Mouse (Mus musculus) urinary bladder, adult 2 months (tissue): ENCODE data around the gene 6030445D17Rik. TPM values are rescaled to one million over a fixed set of nuclear protein-coding genes. Genes with fewer than 3 reads are reported as not detected.
A peak's percentile ranks its signal among the peaks of the same experiment; 100 is the strongest.

Experiments
- DNase-seq: peaks from one replicate; pipeline ENCODE4 v3.0.0; 2022; ENCODE audit warnings: low spot score
- polyA plus RNA-seq: library from polyadenylated mRNA; depleted of rRNA; stranded (reverse); fragments of >200 nt; gene quantifications from 2 replicates; pipeline ENCODE4 v1.2.3, GENCODE M21; 2012; rRNA removed

The 6030445D17Rik gene
- polyA plus RNA-seq, 1 experiment: 1.4 TPM

DNA sequence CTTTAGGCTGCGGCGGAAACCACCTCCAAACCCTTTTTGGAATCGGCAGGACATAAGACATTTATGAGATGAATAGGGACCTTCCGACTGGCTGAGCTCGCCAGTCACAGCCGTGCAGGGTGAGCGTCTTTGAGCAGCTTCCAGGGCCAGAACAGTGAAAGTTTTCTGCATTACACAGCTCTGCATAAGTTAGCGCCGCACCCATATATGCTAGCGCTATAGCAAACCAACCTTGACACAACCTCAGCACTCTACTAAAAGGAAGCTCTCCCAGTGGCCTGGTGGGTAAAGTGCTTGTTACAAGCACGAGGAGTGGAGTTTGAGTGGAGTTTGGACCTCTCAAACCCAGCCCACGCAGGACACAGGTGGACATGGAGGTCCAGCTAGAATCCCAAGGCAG, 2.8 kb upstream of the 6030445D17Rik start:
- no peak for DNase-seq

DNA sequence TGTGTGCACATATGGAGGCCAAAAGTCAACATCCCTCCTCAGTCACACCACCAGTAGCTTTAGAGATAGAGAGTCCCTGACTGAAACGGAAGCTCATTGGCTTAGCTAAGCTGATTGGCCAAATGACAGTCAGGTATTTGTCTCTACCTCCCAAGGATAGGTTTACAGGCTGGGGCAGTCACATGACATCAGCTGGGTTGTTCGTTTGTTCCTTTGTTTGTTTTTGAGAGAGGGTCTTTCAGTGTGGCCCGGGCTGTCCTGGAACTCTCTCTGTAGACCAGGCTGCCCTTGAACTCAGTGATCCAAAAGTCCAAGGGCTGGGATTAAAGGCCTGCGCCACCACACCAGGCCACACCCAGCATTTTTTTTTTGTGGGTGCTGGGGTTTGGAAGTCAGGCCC, 844 bp upstream of the 6030445D17Rik start:
- DNase-seq: no peak

DNA sequence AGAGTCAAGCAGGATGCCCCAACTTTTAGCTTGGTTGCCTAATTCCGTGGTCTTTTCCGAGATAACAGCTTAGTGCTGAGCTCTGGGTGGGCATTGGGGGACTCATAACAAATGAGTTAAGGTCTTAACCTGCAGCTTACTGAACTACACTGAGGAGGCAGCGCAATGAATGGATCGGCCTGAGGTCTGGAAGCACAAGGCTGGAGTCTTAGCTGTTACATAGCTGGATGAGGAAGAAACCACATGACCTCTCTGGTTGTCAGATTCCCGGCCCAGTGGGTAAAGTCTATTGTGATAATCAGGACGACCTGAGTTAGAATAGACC, 327 bp upstream of the 6030445D17Rik start:
- no peak for DNase-seq

DNA sequence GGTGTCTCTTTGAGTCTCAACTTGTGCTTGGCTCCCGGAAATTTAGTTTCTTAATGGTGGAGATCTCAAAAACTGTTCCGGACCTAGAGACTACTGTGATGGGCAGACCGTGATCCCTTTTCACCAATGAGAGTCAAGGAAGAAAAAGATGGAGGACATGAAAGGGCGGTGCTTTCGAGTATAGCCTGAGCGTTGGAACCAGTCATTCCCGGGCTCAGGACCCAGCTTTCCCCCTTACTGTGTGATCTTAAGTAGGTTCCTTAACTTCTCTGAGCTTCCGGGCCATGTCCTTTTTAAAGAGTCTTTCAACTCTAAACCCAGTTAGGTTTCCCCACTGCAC, 759 bp downstream of the 6030445D17Rik start:
- no peak for DNase-seq

DNA sequence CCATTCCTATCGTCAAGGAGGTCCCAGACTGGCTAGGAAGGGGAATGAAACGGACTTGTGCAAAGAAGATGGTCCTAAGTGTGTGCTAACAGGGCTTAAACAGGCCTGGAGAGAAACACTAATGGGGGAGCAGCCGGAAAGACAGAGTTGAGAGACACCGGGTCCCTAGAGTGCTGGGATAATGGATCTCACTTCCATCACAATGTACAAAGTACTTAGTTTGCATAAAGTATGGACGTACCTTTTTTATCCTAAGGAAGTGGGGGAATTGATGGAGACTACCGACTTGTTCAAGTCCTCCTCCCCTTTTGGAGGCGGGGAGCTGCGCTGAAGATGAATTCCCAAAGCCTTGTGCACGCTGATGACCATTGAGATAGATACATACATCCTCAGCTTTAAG, 1.4 kb downstream of the 6030445D17Rik start:
- DNase-seq: no peak

DNA sequence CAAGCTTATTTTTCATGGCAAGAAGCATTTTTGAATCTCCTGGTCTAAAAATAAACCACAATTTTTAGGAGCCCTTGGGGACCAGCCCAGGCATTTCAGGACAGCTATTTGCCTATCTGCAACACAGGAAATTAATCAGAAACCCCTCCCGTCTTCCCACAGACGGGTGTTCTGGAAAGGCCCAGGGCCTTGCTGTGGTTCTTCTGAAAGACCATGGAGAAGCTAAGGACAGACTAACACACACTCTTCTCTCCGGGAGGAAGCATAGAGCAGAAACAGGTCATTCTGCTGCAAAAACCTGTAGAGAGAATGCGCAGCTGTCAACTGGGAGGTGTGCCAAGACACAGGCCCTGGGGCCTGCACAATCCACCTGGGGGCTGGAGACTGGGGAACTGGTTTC, 4.2 kb downstream of the 6030445D17Rik start:
- DNase-seq: no peak

DNA sequence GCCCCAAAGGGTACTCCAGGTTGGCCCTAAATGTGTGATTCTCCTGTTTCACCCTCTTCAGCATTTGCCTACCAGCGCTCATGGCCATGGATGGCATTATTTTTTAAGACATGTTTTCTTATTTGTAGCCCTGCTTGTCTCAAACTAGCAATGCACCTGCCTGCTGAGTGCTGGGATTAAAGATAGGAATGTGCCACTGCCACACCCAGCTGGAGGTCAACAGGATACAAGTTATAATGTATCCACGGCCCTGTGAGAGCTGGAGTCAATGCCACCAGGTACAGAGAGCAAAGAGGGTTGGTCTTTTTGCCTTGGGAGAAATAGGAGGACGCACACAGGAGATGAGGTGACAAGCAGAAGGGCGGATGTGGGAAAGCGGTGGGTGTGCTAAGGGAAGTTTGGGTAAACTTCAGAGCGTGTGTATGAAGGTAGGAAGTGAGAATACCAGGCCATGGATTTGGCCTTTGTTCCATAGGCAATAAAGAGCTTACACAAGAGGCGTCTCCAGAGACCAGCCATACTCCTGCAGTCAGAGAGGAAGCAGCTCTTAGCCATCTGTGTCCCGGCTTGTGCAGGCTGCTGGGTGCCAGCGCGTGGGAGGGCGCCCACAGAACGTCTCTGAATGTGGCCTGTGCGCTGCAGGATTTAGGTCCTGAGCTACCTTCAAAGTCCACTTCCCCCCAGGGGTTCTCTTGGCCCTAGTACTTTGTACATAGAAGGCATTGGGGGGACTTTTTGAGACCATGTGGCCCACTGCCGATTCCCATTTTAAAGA, 6.7 kb downstream of the 6030445D17Rik start:
- no peak for DNase-seq

DNA sequence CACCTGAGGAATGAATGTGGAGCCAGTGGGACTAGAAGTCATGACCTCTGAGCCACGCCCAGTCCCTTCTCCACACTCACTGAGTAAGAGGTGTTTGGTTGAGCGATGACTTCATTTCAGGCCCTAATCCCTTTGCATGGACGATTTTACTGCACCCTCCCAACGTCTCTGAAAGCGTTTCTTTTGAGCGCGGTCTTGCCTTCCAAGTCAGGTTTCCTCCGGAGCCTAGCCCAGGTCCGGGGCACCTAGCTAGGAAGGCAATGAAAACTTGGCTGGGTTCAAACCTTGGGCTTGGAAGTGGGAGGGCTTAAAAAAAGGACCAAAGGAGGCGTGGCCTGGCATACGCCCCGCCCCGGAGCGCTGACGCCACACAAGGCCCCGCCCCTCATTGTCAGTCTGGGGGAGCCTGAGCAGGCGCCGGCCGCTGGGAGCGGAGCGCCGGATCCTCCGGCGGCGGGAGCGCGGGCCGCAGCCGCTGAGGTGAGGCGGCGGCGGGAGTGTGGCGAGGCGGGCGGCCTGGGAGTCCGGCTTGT, 7.4 kb downstream of the 6030445D17Rik start, which contains the start of gene Luzp1:
TSS of gene Luzp1 (plus strand) at position 391 of the 533 bp plus-strand sequence.
- peak; percentile 89 for DNase-seq

DNA sequence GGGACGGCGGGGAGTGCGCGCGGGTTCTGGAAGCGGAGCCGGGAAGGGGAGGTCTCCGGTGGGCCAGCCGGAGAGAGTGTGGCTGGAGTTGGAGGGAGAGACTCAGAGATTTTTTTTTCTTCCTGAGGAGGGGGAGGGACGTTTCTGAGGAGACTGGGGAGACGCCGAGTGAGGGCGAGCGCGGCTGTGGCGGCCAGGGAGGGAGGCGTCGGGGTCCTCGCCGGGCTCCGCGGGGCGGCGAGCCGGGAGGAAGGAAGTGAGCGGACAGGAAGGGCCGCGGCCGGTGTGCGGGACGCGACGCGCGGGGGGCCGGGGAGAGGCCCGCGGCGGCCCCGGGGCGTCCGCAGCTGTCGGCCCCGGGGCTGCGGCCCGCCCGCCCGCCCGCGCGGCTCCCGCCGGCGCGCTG, 7.9 kb downstream of the 6030445D17Rik start:
- no peak for DNase-seq

DNA sequence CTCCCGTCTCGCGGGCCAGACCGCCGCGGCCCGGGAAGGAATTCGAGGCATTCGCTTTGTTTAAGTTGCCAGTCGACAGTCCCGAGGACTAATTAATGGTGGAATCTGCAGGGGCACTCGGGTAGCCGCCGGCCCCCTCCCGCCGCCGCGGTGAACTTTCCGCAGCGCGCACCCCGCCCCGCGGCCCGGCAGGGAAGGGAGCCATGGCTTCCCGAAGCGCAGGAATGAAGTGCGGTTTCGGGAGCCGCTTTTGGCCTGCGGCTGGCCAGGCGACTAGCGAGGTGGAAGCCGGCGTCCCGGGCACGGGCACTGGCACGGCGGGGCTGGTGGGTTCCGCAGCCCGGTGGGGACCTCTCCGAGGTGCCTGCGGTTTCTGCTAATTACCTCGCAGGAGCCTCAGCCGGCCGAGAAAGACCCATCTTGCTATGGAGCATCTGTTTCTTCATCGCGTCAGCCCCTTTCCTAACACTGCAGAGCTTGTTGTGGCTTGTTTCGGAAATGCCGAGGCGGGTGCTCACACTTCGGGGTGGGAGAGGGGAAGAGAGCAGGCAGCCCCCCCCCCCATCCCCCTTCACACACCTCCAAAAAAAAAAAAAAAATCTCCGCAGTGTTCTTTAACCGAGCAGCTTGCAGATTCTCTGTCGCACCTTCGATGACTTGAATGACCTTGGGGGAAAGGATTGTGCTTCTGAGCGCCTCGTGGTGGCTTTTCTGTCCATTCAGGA, 8.5 kb downstream of the 6030445D17Rik start:
- DNase-seq: peak; percentile 56

DNA sequence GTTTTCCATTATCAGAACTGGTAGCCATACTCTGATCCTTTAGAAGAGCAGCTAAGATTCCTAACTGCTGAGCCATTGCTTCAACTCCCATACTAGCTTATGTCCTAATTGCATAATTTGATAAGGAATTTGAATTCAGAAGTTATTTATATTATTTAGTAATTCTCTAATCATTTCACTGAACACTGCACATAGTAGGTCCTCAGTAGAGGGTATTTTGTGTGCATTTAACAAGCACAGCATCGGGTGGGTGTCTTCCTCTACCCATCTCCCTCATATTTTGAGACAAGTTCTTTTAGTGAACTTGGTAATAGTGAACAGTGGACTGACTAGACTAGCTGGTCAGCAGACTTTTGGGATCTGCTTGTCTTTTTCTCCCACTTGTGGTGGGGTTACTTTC, 14.6 kb downstream of the 6030445D17Rik start:
- no peak for DNase-seq

DNA sequence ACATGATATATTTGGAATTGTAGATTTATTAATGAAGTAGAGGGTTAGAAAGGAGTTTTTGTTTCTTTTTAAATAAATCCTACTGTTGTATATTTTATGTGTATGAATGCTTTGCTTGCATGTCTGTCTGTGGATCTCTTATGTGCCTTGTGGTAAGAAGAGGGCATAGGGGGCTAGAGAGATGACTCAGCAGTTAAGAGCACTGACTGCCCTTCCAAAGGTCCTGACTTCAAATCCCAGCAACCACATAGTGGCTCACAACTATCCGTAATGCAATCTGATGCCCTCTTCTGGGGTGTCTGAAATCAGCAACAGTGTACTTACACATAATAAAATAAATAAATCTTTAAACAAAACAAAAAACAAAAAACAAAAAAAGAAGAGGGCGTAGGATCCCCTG, 24.5 kb downstream of the 6030445D17Rik start:
- DNase-seq: no peak

DNA sequence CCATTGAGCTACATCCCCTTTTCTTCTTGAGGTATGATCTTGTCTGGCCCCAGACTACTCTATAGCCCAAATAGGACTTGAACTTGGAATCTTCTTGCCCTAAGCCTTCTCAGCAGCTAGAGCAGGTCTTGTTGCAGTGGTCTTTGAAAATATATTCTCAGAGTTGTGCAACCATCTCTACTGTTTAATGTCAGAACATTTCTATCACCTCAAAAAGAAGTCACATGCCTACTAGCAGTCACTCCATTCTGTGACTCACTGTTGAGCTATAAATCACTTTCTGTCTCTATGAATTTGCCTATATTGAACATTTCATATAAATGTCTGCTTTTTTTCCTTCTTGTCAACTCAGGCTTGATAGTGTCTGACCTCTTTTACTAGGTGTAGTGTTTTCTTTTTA, 33.9 kb downstream of the 6030445D17Rik start:
- DNase-seq: no peak

DNA sequence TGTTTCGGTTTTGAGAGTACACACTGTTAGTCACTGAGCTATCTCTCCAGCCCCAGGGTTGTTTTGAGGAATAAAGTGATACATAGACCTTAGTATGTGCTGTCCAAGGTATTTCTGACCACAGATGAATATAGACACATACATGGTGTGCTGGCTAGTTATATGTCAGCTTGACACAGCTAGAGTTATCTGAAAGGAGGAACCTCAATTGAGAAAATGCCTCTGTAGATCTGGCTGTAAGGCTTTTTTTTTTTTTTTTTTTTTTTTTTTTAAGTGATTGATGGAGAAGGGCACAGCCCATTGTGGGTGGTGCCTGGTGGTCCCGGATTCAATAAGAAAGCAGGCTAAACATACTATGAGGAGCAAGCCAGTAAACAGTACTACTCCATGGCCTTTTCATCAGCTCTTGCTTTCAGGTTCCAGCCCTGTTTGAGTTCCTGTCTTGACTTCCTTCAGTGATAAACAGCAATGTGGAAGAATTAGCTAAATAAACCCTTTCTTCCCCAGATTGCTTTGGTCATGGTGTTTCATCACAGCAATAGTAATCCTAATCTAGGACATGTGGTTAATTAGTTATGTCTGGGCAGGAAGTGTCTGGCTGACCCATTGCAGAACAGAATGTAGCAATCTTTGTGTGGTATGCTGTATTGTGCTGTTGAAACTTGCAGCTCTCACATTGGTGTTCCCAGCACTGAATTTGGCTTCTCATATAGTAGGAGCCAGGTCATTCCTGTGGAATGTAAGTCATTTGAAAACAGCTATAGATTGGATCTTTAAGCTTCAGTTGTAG, 43.6 kb downstream of the 6030445D17Rik start:
- no peak for DNase-seq

DNA sequence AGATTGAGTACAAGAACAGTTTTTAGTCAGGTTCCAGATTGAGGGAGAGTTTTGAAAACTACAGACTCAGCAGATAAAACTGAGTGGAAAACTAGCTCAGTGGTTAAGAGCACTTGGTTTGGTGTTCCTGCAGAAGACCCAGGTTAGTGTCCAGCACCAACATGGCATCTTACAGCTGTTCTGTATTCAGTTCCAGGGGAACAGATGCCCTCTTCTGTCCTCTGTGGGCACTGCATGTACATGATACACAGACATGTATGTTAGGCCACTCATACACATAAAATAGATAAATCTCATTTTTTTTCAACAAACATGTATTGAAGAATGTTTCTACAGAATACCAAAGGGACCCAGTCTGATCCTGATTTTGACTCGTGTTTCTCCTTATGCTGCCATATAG, 47.8 kb downstream of the 6030445D17Rik start:
- DNase-seq: no peak

DNA sequence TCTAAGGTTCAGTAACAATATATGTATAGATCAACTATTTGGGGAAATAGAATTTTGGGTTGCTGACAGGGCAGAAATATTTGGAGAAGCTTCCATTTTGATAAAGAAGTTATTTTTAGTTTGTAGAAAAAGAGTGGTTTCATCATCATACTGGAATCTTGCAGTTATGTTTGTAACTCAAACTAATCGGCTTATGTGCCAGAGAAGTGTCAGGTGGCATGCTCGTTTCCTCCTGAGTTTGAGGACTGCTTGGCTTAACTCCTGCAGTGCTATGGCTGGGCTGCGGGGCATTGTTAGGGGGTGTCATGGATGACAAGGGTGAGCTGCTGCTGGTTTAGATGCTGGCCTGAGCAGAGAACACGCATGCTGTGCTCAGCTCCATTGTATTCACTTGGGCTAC, 49.7 kb downstream of the 6030445D17Rik start:
- DNase-seq: no peak

DNA sequence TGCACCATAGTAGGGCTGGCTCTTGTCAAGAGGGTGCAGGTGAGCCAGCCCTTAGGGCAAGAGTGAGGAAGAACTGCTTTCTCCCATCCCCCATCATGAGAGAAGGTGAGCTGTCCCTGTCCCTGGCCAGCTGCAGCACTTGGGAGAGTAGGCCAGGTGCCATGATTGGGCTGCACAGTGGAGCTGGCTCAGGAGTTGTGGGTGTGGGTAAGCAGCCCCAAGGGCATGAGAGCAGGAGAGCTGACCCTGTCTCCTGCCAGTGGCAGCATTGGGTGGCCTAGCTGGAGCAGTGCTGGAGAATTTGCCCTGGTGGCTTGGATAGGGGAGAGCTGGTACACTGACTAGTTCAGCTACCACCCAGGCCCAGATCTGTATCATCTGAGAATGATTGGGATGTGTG, 50.9 kb downstream of the 6030445D17Rik start:
- no peak for DNase-seq

Other genes with a start within 250 kb of the 6030445D17Rik start
- gene Tcea3, start 214.5 kb upstream of the 6030445D17Rik start, polyA plus RNA-seq: 42.6 and 65.1 TPM in 2 replicates
- gene Zfp46, start 177.6 kb upstream of the 6030445D17Rik start, polyA plus RNA-seq: 41.0 and 50.3 TPM in 2 replicates
- 58.3 and 61.1 TPM in 2 replicates for gene Hnrnpr, start 151.3 kb upstream of the 6030445D17Rik start, polyA plus RNA-seq
- 2.8 and 4.0 TPM in 2 replicates for gene Htr1d, start 38.7 kb upstream of the 6030445D17Rik start, polyA plus RNA-seq
- gene Luzp1, start 7.5 kb downstream of the 6030445D17Rik start, polyA plus RNA-seq: 26.2 TPM in 2 replicates
- 41.8 and 42.4 TPM in 2 replicates for gene Kdm1a, start 140.5 kb downstream of the 6030445D17Rik start, polyA plus RNA-seq
- not detected in 2 replicates for gene Tex46, start 148.2 kb downstream of the 6030445D17Rik start, polyA plus RNA-seq
- not detected in 2 replicates for gene Lactbl1, start 160.4 kb downstream of the 6030445D17Rik start, polyA plus RNA-seq